Mouse (Mus musculus) MEL (cell line): Measurements from ENCODE around the gene Ddx27.
A peak's percentile ranks its signal among the peaks of the same experiment; 100 is the strongest.

Experiments
- CHD2 ChIP-seq: IDR thresholded peaks from 2 replicates; pipeline ENCODE4 v1.6.1; 2011; ENCODE audit warnings: low read length, improper control_type of control experiment
- CTCF ChIP-seq, 3 experiments: IDR thresholded peaks in 2 of 3; conservative IDR thresholded peaks in 1 of 3; 2 replicates each; pipeline ENCODE4 v1.5.1; 2011 to 2012; ENCODE audit warnings: low read length in 3 of 3, low read depth in 2 of 3, mild to moderate bottlenecking in 2 of 3, improper control_type of control experiment in 1 of 3, inconsistent platforms in 1 of 3, mixed read lengths in 1 of 3, moderate library complexity in 1 of 3; ENCODE audit not compliant: control insufficient read depth in 1 of 3, insufficient read depth in 1 of 3, poor library complexity in 1 of 3, severe bottlenecking in 1 of 3
- E2F4 ChIP-seq: IDR thresholded peaks from 2 replicates; pipeline ENCODE4 v1.6.1; 2011; ENCODE audit warnings: low read depth, low read length, improper control_type of control experiment, borderline replicate concordance
- EP300 ChIP-seq, 2 experiments: IDR thresholded peaks; 2 replicates each; pipeline ENCODE4 v1.6.1; 2011; ENCODE audit warnings: improper control_type of control experiment in 2 of 2, low read length in 2 of 2, low read depth in 1 of 2, mild to moderate bottlenecking in 1 of 2
- GABPA ChIP-seq: IDR thresholded peaks from 2 replicates; pipeline ENCODE4 v1.6.1; 2012; ENCODE audit warnings: low read depth, mild to moderate bottlenecking, inconsistent platforms, low read length, improper control_type of control experiment, moderate library complexity
- GATA1 ChIP-seq: IDR thresholded peaks from 2 replicates; pipeline ENCODE4 v1.6.1; 2011; ENCODE audit warnings: low read depth, low read length, improper control_type of control experiment
- MAFK ChIP-seq: IDR thresholded peaks from 2 replicates; pipeline ENCODE4 v1.6.1; 2011; ENCODE audit warnings: low read depth, mild to moderate bottlenecking, low read length, improper control_type of control experiment, borderline replicate concordance
- POLR2A ChIP-seq, 2 experiments: IDR thresholded peaks; 2 replicates each; pipeline ENCODE4 v1.6.1; 2011 to 2012; ENCODE audit warnings: low read length in 2 of 2, mild to moderate bottlenecking in 2 of 2, control low read depth in 1 of 2, improper control_type of control experiment in 1 of 2, low read depth in 1 of 2, moderate library complexity in 1 of 2; ENCODE audit not compliant: control insufficient read depth in 1 of 2, insufficient read depth in 1 of 2, poor library complexity in 1 of 2
- POLR2AphosphoS2 ChIP-seq: IDR thresholded peaks from 2 replicates; pipeline ENCODE4 v1.6.1; 2011; ENCODE audit warnings: low read length, improper control_type of control experiment
- SMC3 ChIP-seq: IDR thresholded peaks from 2 replicates; pipeline ENCODE4 v1.6.1; 2011; ENCODE audit warnings: low read depth, low read length, improper control_type of control experiment
- ZNF384 ChIP-seq: IDR thresholded peaks from 2 replicates; pipeline ENCODE4 v1.6.1; 2012; ENCODE audit warnings: low read depth, mild to moderate bottlenecking, inconsistent platforms, low read length, improper control_type of control experiment

DNA sequence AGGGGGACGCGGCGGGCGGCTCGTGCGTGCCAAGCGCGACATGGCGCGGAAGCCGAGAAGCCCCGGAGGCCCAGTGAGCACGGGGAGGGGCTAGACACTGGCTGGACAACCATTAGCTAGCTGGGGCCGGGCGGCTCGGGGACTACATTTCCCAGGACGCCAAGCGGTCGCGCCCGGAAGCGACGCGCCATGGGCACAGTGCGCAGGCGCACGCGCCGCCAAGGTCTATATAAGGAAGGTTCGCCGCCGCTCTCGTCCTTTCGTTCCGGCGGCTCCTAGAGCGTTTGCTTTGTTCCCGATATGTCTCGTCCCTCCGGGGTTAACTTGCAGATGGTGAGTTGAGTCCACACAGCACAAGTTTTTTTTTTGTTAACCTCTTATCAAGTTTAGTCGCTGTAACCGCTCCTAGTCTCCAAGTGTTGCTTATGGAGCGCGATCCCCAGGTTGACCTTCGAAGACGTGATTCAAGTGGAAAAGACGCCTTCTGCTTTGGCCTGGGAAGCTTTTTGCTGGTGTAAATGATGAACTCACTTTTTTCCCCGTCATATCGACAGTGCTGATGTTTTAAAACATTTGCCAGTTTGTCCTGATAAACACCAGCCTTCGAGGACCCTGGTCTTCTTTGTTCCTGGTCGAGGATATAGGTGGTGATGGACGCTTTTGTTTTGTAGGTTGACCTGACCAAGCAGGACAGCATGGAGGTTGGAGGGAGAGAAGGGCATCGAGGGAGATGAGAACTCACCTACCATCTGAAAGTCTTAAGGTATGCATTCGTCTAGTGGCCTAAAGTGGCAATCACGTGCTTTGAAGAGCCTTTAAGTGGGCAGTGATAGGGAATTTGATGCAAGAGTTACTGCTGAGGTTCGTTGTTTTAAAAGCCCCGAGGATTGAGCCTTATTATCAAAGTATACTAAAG is 48.2 kb downstream of the Ddx27 start, which contains the start of gene Znfx1:
- TF ChIP-seq GATA1 (no peak), POLR2A (IDR thresholded peaks at IDR 0.05; ENCODE audit: control insufficient read depth in 1 of 2, insufficient read depth in 1 of 2, low read depth in 1 of 2, low read length in 2 of 2, poor library complexity in 1 of 2) (peak; percentile 97 to 99), E2F4 (no peak), MAFK (no peak), EP300 (IDR thresholded peaks at IDR 0.05; ENCODE audit: low read depth in 1 of 2, low read length in 2 of 2) (no peak), GABPA (no peak), POLR2AphosphoS2 (no peak), CTCF (IDR thresholded peaks at IDR 0.05 in 2 of 3, conservative IDR thresholded peaks at IDR 0.05 in 1 of 3; ENCODE audit: control insufficient read depth in 1 of 3, insufficient read depth in 1 of 3, low read depth in 2 of 3, low read length in 3 of 3, poor library complexity in 1 of 3, severe bottlenecking in 1 of 3) (no peak), CHD2 (no peak), ZNF384 (no peak), SMC3 (no peak)
